Mouse (Mus musculus): Measurements from ENCODE around the gene Ncor1.
"Not testable (repeated sequence)": the region's sequence is repeated elsewhere in the genome, so short reads cannot be mapped to it uniquely, and the experiment has no call there.

The Ncor1 gene

DNA sequence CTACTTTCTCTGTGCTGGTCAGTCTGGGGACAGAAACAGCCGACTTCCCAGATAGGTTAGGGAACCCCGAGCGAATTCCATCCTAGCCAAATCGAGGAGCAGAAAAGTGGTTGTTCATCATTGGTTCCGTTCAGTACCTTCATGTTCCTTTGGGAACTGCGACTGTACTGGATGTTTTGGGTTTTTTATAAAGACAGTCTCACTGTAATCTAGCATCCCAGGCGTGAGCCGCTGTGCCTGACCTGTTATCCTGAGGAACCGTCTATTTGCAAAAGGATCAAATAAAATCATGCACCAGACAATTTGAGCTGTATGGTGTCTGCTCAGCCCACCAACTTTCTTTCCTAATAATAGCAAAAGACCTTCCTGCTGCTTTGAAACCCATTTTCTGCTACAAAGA, 439 bp upstream of the Ncor1 start:
- no peak for DNase-seq (ENCODE audit: low spot score)

DNA sequence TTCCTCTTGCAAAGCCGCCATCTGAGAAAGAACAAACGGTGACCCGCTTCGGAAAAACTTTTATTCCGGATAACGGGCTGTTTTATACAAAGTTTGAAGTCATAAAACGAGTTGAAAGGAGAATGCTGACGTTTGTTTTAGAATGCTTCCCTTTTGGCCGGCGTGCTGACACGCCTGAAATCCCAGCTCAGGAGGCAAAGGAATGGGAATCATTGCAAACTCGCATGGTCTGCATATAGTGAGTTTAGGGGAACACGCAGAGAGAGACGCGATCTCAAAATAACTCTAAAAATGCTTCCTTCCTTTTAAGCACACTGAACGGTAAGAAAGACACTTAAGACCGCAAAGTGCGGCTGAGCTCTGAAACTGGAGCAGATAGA, 460 bp downstream of the Ncor1 start:
- DNase-seq (ENCODE audit: low spot score) = peak; percentile 13

DNA sequence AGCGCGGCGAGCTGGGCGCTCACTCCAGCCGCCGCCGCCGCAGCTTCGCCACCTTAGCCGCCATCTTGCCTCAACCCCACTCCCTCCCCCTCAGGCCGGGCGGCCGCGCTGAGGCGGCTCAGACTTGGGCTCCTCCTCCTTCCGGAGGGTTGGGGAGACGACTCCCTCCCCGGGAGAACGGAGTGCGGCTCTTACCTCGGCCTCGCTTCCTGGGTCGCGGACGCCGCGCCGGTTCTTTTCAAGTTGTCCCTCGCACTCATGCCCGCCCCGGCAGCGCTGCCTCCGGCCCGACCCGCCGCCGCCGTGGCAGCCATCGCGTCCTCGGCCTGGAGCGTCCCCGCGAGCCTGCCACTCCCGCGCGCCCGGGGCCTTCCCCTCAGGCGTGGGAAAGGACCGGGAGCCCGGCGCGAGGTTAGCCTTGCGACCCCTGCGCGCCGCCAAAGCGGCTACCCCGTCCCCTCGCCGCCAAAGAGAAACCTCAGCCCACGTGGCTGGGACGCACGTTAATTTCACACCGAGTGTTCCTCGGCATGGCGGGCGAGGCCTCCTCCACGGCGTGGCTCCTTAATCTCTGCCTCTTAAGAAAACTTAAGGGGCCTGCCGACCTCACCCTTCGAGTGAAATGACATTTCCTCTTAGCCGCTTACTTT, 975 bp downstream of the Ncor1 start:
- DNase-seq (ENCODE audit: low spot score) = peak; percentile 84

DNA sequence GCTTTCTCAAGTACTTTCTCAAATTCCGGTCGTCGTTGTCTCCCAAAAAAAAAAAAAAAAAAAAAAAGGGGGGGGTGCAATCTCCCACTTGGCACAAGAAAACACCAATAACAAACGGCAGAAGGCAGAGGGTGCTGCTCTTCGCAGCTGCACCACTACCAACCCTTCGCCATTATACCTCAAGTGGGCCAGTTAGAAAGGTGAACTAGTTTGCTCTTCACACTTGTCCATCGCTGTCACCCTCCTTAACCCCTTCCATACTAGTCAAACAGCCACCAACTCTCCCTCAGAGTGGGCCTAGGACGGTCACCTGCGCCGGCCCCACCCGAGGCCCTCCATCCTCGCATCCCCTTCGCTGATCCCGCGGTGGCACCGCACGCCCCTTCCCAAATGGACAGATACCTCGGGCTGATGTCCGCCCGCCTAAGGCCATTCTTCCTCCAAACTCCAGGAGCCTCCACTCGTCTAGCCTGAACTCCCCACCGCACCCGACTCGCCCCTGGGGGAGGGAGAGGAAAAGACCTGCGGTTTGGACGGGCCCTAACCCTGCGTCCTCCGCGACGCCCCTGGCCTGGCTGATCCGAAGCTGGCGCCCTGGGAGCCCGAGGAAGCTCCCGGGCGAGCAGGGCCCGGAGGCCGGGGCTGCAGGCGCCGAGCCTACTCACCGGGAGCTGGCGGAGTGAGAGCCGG, 1.7 kb downstream of the Ncor1 start:
- peak; percentile 51 for DNase-seq (ENCODE audit: low spot score)

DNA sequence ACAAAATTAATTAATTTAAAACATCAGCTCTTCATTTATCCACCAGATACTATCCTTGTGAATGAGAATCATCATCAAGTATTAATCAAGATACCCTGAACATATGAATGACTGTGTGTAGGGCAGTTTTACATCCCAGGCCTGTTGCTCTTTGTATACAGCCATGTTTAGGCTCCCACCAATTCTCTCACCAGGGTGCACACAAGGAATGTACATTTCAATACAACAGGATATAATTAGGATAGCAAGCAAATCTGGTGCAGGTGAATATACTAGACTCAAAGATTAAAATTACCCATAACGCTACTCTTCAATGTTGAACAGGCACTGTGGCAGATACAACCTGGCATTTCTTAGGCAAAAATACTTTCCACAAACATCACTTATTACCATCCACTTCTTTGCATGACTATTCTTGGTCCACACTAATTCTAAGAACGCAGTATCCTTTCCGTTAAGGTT, 2.3 kb downstream of the Ncor1 start:
- DNase-seq (ENCODE audit: low spot score) = no peak

DNA sequence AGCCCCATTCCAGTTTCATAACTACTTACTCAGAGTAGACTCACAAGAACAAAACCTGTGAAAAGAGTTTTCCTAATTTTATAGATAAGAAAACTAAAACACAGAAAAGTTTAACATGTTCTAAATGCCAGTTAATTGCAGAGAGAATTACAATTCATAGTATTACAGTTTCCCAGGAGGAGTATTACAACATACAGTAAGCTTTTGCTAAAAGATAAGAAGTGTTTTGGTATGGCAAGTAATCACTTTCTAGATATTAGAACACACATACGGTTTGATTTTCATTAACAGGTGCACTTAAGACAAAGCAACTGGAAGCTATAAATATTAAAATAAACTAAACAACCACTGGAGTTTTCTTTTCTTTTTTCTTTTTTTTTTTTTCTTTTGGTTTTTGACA, 3.1 kb downstream of the Ncor1 start:
- DNase-seq (ENCODE audit: low spot score) = no peak

DNA sequence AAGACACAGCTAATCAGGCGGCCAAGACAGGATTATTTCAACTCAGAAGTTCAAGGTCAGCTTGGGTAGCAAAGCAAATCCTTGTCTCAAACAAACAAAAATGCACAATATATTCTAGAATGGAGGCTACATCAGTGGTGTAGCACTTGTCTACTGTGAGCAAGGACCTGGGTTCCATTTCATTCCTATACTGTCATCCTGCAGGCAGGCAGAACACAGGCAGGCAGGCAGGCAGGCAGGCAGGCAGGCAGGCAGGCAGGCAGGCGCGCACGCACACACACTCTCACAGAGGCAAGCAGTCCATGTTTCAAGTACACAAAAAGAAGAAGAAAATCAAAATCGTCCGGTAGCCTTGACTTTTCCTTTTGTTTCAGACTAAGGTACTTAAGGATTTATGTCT, 9.4 kb downstream of the Ncor1 start:
- no peak for DNase-seq (ENCODE audit: low spot score)

DNA sequence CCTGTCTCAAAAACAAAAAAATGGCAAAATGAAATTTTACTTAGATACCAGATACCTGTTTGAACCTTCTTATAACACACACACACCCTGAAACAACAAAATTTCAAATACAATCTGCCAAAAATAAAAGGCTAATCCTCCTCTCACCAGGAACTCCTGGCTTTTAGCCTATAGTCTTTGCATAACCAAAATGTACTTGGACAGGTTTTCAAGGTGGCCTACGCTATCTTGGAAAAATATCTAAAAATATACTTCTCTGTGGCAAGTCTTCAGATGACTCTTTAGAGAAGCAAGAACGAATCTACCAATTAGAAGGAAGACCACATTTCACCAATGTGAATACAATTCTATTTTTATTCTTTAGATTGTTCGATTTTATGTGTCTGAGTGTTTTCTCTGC, 12.5 kb downstream of the Ncor1 start:
- no peak for DNase-seq (ENCODE audit: low spot score)

DNA sequence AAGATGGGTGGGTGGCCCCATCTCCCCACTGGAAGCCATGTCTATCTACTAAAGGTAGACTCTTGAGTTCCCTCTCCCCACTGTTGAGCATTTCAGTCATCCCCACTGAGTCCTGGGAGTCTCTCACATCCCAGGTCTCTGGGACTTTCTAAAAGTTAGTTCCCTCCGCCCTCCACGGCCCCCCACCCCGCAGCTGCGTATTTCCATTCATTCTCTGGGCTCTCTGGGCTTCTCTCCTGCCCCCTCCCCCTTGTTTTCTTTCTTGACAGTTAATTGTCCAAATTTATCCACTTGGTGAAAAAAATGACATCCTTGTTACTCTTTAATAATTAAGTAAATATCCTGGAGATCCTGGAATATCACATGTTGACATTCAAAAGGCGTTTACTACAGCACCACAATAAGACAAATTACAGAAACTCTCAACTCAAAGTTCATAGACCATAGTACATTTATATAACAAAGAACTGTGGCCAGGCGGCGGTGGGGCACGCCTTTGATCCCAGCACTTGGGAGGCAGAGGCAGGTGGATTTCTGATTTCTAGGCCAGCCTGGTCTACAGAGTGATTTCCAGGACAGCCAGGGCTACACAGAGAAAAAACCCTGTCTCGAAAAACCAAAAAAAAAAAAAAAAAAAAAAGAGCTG, 17.5 kb downstream of the Ncor1 start:
- no peak for DNase-seq (ENCODE audit: low spot score)

DNA sequence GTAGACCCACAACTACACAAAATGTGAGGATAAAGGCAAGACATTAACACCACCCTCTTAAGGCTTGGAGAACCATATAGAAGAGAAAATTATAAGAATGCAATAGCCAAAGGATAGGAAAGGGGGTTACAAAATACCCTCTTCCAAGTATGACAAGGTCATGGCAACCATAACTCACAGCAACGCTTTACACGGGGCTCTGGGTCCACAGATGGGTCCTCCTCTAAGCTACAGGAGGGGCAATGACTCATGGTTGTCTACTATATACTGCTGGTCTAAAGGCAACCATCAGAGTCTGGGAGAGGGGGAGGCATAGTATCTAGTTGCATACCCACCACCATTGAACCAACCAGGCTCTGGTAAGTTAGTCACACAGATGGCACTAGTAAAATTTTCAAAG, 26.1 kb downstream of the Ncor1 start:
- DNase-seq (ENCODE audit: low spot score) = no peak

DNA sequence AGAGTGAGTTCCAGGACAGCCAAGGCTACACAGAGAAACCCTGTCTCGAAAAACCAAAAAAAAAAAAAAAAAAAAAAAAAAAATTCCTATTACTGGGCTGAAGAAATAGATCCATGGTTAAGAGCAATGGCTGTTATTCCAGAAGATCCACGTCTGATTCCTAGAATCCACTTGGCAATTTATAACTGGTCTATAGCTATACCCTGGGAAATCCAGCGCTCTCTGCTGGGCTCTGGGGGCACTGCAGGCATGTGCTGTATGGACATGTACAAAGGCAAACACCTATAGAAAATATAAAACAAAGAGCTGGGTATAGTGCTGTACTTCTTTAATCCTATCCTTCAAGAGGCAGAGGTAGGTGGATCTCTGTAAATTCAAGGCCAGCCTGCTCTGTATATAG, 31.2 kb downstream of the Ncor1 start:
- no peak for DNase-seq (ENCODE audit: low spot score)

DNA sequence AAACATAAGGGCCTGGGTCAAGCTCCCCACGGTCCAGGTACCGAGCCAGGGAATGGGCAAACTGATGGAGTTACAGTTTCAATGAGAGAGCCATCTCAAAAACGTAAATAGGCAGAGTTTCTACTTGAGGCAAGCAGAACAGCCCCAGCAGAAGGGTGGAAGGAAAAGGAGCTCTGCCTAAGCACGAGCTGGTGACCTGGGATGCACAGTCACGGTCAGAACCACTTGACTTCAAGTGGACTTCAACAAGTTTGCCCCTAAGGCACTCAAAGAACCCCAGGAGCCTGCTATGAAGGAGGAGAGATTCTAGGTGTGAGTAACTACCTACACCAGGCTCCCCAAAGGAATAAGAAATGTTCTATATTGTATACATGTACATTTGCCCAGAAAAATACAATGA, 32.1 kb downstream of the Ncor1 start:
- no peak for DNase-seq (ENCODE audit: low spot score)

DNA sequence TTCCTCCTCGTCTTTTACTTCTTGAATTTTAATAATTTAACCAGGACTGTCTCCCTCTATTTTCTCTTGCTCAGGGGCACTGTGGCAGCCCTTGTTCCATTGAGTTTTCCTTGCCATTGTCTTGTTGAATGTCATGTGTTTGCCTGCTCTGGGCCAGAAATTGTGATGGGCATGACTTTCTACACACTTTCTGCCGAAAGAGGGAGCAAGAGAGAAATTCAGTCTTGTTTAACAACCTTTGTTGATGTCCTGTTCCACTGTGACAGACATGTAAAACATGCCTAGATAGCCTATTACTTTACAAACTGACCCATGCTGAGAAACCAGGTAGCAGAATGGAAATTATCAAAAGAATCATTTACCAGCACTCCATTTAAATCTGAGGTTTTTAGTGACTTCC, 33.8 kb downstream of the Ncor1 start:
- no peak for DNase-seq (ENCODE audit: low spot score)

DNA sequence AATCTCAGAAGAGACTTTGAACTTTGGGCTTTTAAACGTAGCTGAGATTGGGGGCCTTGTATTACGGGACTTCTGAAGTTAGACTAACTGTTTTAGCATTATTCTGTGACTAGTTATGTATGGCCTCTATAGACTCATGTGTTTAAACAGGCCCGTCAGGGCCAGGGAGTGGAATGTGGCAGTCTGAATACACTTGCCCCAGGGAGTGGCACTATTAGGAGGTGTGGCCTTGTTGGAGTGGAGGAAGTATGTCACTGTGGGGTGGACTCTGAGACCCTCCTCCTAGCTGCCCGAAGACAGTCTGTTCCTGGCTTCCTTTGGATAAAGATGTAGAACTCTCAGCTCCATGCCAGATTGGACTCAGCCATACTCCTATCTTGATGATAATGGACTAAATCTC, 43.3 kb downstream of the Ncor1 start:
- DNase-seq (ENCODE audit: low spot score) = no peak

DNA sequence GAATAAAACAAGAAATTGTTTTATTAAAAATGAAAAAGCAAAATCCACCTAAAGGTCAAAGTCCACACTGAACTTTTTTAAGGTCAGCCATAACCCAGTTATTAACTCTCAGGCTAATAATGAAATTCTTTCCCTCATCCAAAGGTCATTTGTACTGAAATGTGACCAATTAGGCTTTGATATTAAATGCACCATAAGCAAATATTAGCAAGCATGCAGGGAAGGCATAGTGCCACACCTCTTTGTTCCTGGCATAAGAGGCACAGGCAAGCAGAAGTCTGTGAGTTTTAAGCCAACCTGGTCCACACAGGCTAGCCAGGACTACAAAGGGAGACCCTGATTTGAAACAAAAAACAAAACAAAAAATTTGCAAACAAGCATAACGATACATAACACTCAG, 48.7 kb downstream of the Ncor1 start:
- DNase-seq (ENCODE audit: low spot score) = no peak

DNA sequence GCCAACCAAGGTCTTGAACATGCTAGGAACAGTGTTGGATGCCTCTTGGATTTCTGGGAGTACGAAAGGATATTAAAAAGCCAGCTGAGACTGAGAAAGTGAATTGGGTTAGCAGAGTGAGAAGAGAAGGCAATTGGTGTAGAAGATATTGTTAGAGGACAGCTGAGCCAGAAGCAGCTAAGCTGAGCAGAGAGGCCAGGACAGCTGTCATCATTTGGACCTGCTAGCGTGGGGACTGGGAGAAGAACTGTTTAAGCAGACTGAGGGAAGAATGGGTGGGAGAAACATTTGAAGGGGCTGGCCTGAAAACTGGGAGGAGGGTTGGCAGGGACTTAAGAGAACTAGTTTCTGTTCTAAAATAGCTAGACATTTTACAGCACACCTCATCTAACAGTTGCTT, 49.5 kb downstream of the Ncor1 start:
- no peak for DNase-seq (ENCODE audit: low spot score)

DNA sequence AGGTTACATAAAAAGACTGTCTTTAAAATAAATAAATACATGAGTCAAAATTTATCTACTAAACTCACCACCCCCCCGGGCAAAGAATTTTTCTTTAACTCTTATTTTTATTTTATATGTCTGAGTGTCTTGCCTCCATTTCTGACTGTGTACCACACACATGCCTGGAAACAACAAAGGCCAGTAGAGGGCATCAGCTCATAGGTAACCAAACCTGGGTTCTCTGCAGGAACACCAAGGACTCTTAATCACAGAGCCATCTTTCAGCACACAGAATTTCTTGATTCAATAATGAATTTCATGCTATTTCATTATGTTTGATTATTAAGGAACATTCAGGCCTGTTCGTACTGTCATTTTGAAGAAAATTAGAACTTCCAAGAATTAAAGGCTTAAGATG, 61.9 kb downstream of the Ncor1 start:
- no peak for DNase-seq (ENCODE audit: low spot score)

DNA sequence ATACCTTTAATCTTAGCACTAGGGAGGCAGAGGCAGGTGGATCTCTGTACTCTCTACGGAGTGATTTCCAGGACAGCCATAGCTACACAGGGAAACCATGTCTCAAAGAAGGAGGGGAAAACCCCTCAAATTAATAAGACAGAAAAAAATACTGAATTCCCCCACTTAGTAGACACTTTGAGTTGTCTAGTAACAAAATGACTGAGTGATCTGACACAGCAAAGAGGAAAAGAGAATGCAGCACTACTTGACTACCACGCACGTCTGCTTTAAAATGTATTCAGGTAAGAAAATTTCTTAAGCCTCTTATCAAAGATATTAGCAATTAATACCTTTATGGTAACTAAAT, 70.0 kb downstream of the Ncor1 start:
- no peak for DNase-seq (ENCODE audit: low spot score)

DNA sequence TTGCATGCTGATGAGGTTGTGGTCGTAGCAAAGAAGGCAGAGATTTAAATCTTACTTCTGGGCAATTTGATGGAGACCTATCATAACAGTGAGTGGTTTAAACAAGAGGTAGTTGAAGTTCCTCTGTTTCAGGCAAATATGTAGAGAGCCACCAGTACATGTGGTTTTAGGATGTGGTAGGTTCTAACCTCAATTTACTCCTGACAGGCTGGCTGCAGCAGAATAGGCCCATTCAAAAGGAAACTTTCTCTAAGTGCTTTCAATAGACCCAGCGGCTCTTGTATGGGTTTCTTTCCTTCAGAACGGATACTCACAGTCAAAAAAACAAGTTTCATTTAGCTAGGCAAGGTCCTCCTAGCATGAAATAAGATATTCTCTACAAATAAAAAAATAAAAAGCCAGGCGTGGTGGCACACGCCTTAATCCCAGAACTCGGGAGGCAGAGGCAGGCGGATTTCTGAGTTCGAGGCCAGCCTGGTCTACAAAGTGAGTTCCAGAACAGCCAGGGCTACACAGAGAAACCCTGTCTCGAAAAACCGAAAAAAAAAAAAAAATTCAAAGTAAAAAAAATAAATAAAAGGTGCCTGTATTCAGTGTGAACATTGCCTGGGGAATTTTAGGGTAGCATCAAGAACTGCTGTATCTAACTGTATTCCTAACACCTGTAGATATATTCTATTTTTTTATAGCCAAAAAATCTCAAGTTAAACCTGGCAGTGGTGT, 70.6 kb downstream of the Ncor1 start:
- DNase-seq (ENCODE audit: low spot score) = no peak

DNA sequence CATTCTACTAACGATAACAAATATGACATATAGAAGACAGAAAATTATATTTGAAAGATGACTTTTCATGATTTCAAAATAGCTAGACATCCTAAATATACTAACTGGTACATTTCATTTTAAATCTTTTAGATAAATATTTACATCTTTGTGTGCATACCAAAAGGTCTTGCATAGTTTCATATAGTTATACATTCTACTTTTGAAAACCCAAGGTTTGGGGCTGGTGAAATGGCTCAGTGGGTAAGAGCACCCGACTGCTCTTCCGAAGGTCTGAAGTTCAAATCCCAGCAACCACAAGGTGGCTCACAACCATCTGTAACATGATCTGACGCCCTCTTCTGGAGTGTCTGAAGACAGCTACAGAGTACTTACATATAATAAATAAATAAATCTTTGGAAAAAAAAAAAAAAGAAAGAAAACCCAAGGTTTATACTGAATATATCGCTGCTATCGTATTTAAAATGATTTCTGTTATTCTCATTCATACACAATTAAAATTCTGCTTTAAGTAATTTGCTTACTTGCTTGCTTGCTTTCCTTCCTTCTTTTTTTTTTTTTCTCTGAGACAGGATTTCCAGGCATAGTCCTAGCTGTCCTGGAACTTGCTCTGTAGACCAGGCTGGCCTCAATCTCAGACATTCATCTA, 81.0 kb downstream of the Ncor1 start:
- DNase-seq (ENCODE audit: low spot score) = not testable (repeated sequence)

DNA sequence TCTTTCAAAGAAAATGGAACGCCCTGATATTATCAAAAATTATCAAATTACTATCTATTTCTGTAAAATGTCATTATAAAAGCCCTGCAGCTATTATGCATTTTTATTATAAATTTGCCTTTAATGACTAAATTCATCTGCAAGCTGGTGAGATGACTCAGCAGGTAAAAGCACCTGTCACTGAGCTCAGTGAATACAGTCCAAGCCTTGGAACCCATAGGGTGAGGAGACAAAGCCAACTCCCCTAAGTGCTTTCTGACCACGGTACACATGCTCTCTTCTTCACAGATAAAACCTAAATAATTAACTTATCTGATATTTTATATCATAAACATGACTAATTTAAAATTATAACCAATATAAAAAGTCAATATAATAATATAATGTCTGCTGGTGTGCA, 86.6 kb downstream of the Ncor1 start:
- no peak for DNase-seq (ENCODE audit: low spot score)

DNA sequence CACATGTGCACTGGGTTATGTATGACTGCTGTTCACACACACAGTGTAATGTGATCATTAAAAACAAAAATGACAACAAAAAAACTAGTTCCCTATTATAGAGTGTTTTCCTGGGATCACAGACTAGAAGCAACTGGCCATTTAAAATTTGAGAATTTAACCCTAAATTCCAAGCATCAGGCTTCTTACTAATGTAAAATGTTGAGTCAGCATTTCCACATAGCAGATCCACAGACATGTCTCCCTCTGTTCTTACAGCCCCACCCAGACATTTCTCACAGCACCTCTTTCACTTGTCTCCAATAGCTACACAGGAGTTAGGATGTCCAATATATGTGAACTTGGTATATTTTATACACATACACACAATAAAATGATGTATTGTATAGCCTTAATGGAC, 88.4 kb downstream of the Ncor1 start:
- DNase-seq (ENCODE audit: low spot score) = no peak

DNA sequence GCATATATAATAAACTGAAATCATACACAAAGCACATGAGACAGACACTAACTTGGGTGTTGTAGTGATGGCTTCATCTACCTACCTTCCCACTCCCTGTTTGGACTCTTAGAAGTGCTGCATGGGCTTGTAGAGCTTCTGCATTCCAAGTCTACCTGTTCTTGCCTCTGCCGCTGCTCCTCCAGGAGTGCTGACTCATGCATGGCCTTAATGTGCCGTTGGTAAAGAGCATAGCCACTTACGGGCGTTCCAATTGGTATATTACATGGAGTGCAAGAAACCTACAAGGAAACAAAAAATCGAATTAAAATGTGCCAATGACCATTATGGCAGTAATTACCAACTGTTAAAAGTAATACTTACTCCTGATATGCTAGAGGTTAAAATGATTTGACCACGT, 91.5 kb downstream of the Ncor1 start:
- DNase-seq (ENCODE audit: low spot score) = no peak

All from ovary, postnatal 10 days (tissue).